Mouse (Mus musculus): ENCODE measurements at regions not wholly inside any gene's neighbourhood (a gene's known extent, or its start where the extent isn't known, plus 50 kb on each side); places are given as distances from the start of the nearest gene placed in this dataset.
A peak's percentile ranks its signal among the peaks of the same experiment; 100 is the strongest.

GRCm38 (mm10) chr16:66086499-66086898 lies 271.4 kb downstream of the Vgll3 start:
- Histone ChIP-seq H3K27me3 (ENCODE audit: control insufficient read depth, insufficient read depth, low read length) (no peaks in the 10 kb centered on the region), H3K27ac (ENCODE audit: insufficient read depth, low read length) (no peak overlapping the region), H3K4me1 (ENCODE audit: control insufficient read depth, insufficient read depth, low read length) (no peaks in the 10 kb centered on the region), H3K4me3 (replicated peaks; ENCODE audit: insufficient read depth, low read depth, low read length) (no peak overlapping the region)
- TF ChIP-seq POLR2A (IDR thresholded peaks at IDR 0.05; ENCODE audit: borderline replicate concordance, insufficient read depth, low read length), result no peak
- TF ChIP-seq CTCF (IDR thresholded peaks at IDR 0.05; ENCODE audit: borderline replicate concordance, insufficient read depth, low read depth, low read length), result no peak
- 18% methylated on average over 1 of the region's 1 CpGs for WGBS
- no peak for DNase-seq

GRCm38 (mm10) chr16:66092766-66093165 lies 277.7 kb downstream of the Vgll3 start:
- TF ChIP-seq POLR2A (IDR thresholded peaks at IDR 0.05; ENCODE audit: borderline replicate concordance, insufficient read depth, low read length), result no peak
- TF ChIP-seq CTCF (IDR thresholded peaks at IDR 0.05; ENCODE audit: borderline replicate concordance, insufficient read depth, low read depth, low read length), result no peak
- H3K27me3 ChIP-seq (ENCODE audit: control insufficient read depth, insufficient read depth, low read length), result no peaks in the 10 kb centered on the region
- no peak overlapping the region for H3K27ac ChIP-seq (ENCODE audit: insufficient read depth, low read length)
- H3K4me1 ChIP-seq (ENCODE audit: control insufficient read depth, insufficient read depth, low read length), result no peaks in the 10 kb centered on the region
- H3K4me3 ChIP-seq (replicated peaks; ENCODE audit: insufficient read depth, low read depth, low read length), result no peak overlapping the region
- DNase-seq, result no peak
- 6% methylated on average over 4 of the region's 4 CpGs for WGBS

- Histone ChIP-seq H3K4me3 (replicated peaks; ENCODE audit: insufficient read depth, low read depth, low read length) (no peak overlapping the region), H3K4me1 (ENCODE audit: control insufficient read depth, insufficient read depth, low read length) (no peaks in the 10 kb centered on the region), H3K27me3 (ENCODE audit: control insufficient read depth, insufficient read depth, low read length) (no peaks in the 10 kb centered on the region), H3K27ac (ENCODE audit: insufficient read depth, low read length) (no peak overlapping the region)
- WGBS, result 65% methylated on average over 7 of the region's 7 CpGs
- no peak for DNase-seq
- TF ChIP-seq CTCF (IDR thresholded peaks at IDR 0.05; ENCODE audit: borderline replicate concordance, insufficient read depth, low read depth, low read length), result no peak
- TF ChIP-seq POLR2A (IDR thresholded peaks at IDR 0.05; ENCODE audit: borderline replicate concordance, insufficient read depth, low read length), result no peak
These were observed 280.6 kb downstream of the Vgll3 start for GRCm38 (mm10) chr16:66095682-66096081.

- H3K4me1 ChIP-seq (ENCODE audit: control insufficient read depth, insufficient read depth, low read length), result no peaks in the 10 kb centered on the region
- DNase-seq, result no peak
- H3K27ac ChIP-seq (ENCODE audit: insufficient read depth, low read length), result no peak overlapping the region
- 93% methylated on average over 3 of the region's 3 CpGs for WGBS
- TF ChIP-seq POLR2A (IDR thresholded peaks at IDR 0.05; ENCODE audit: borderline replicate concordance, insufficient read depth, low read length) (no peak), CTCF (IDR thresholded peaks at IDR 0.05; ENCODE audit: borderline replicate concordance, insufficient read depth, low read depth, low read length) (no peak)
- no peaks in the 10 kb centered on the region for H3K27me3 ChIP-seq (ENCODE audit: control insufficient read depth, insufficient read depth, low read length)
- no peak overlapping the region for H3K4me3 ChIP-seq (replicated peaks; ENCODE audit: insufficient read depth, low read depth, low read length)
These were observed 302.9 kb downstream of the Vgll3 start for GRCm38 (mm10) chr16:66117930-66118329.

- H3K27ac ChIP-seq (ENCODE audit: insufficient read depth, low read length), result no peak overlapping the region
- no peak overlapping the region for H3K4me3 ChIP-seq (replicated peaks; ENCODE audit: insufficient read depth, low read depth, low read length)
- peak in 1 of 2 experiments; percentile 11 for DNase-seq
- H3K27me3 ChIP-seq (ENCODE audit: control insufficient read depth, insufficient read depth, low read length), result no peaks in the 10 kb centered on the region
- no peaks in the 10 kb centered on the region for H3K4me1 ChIP-seq (ENCODE audit: control insufficient read depth, insufficient read depth, low read length)
- TF ChIP-seq POLR2A (IDR thresholded peaks at IDR 0.05; ENCODE audit: borderline replicate concordance, insufficient read depth, low read length), result no peak
- TF ChIP-seq CTCF (IDR thresholded peaks at IDR 0.05; ENCODE audit: borderline replicate concordance, insufficient read depth, low read depth, low read length), result no peak
- 24% methylated on average over 3 of the region's 3 CpGs for WGBS
These were observed 322.7 kb downstream of the Vgll3 start for GRCm38 (mm10) chr16:66137755-66138154.

- no peak overlapping the region for H3K4me3 ChIP-seq (replicated peaks; ENCODE audit: insufficient read depth, low read depth, low read length)
- no peak for DNase-seq
- TF ChIP-seq CTCF (IDR thresholded peaks at IDR 0.05; ENCODE audit: borderline replicate concordance, insufficient read depth, low read depth, low read length), result no peak
- no peak for TF ChIP-seq POLR2A (IDR thresholded peaks at IDR 0.05; ENCODE audit: borderline replicate concordance, insufficient read depth, low read length)
These were observed 329.7 kb downstream of the Vgll3 start for GRCm38 (mm10) chr16:66144765-66145164.

DNA sequence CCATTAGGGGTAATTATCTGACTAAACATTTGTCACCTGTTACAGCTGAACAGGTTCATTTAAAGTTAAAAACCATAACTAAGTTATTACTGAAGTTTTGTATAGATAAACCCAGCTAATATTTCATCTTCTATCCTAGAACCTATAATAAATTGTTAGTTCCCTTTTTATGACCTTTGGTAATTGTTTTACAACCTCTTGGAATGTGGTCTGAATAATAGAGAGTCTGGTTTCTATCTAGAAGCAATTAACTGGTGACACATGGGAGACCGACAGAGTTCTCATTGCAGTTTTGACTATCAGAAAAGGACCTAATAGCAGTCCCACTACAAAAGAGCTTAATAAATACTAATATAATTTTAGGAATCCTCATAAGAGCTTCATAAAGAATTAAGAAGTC lies 330.2 kb downstream of the Vgll3 start:
- TF ChIP-seq POLR2A (IDR thresholded peaks at IDR 0.05; ENCODE audit: borderline replicate concordance, insufficient read depth, low read length), result no peak
- TF ChIP-seq CTCF (IDR thresholded peaks at IDR 0.05; ENCODE audit: borderline replicate concordance, insufficient read depth, low read depth, low read length), result no peak
- DNase-seq, result no peak
- 68% methylated on average over 1 of the region's 1 CpGs for WGBS
- H3K4me3 ChIP-seq (replicated peaks; ENCODE audit: insufficient read depth, low read depth, low read length), result no peak overlapping the region
- H3K27me3 ChIP-seq (ENCODE audit: control insufficient read depth, insufficient read depth, low read length), result no peaks in the 10 kb centered on the region
- H3K27ac ChIP-seq (ENCODE audit: insufficient read depth, low read length), result no peak overlapping the region
- no peaks in the 10 kb centered on the region for H3K4me1 ChIP-seq (ENCODE audit: control insufficient read depth, insufficient read depth, low read length)

More at GRCm38 (mm10) chr16:66144765-66145164, 329.7 kb downstream of the Vgll3 start:
- no peaks in the 10 kb centered on the region for H3K27me3 ChIP-seq (ENCODE audit: control insufficient read depth, insufficient read depth, low read length)
- no peaks in the 10 kb centered on the region for H3K4me1 ChIP-seq (ENCODE audit: control insufficient read depth, insufficient read depth, low read length)
- H3K27ac ChIP-seq (ENCODE audit: insufficient read depth, low read length), result no peak overlapping the region

DNA sequence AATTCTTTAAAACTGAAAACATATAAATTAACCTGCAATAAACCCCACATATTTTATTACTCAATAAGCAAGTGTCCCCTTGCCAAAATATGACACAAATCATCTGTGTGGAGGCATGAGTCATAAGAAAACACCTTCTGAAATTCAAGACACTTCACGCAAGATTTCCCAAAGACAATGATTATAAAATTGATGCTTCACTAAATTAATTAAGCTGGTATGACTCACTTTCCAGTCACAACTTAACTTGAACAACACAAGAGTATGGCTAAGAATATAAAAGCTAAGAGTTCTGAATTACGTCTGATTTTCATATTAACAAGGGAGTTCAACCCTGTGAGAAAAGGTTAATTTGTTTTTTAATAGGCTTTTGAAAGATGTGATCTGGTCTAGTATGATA lies 353.2 kb downstream of the Vgll3 start:
- no peak for DNase-seq
- WGBS, result 62% methylated on average over 2 of the region's 2 CpGs
- no peaks in the 10 kb centered on the region for H3K27me3 ChIP-seq (ENCODE audit: control insufficient read depth, insufficient read depth, low read length)
- no peak overlapping the region for H3K27ac ChIP-seq (ENCODE audit: insufficient read depth, low read length)
- TF ChIP-seq POLR2A (IDR thresholded peaks at IDR 0.05; ENCODE audit: borderline replicate concordance, insufficient read depth, low read length), result no peak
- no peak for TF ChIP-seq CTCF (IDR thresholded peaks at IDR 0.05; ENCODE audit: borderline replicate concordance, insufficient read depth, low read depth, low read length)
- no peaks in the 10 kb centered on the region for H3K4me1 ChIP-seq (ENCODE audit: control insufficient read depth, insufficient read depth, low read length)
- H3K4me3 ChIP-seq (replicated peaks; ENCODE audit: insufficient read depth, low read depth, low read length), result no peak overlapping the region
